Mouse (Mus musculus) midbrain, embryonic 16.5 days (tissue): ENCODE data around the gene Phf21b. TPM values are rescaled to one million over a fixed set of nuclear protein-coding genes. Genes with fewer than 3 reads are reported as not detected.

Experiments
- ATAC-seq: fragments of 200-750 bp; cut with Nextera tagmentation; 2 replicates; pipeline ENCODE4 v1.8.0; 2017; ENCODE audit warnings: moderate TSS enrichment
- H3K27ac ChIP-seq: fragments of 300-500 bp; sonication (generic); 2 replicates; pipeline ENCODE4 v1.5.1; 2014; ENCODE audit warnings: mild to moderate bottlenecking, low read length, mixed read lengths
- H3K27me3 ChIP-seq: fragments of 300-500 bp; sonication (generic); 2 replicates; pipeline ENCODE4 v1.6.1; 2014; ENCODE audit warnings: low read depth, low read length, mixed read lengths; ENCODE audit not compliant: control insufficient read depth, insufficient read depth
- H3K36me3 ChIP-seq: fragments of 300-500 bp; sonication (generic); 2 replicates; pipeline ENCODE4 v1.6.1; 2014; ENCODE audit warnings: mild to moderate bottlenecking, low read length, moderate library complexity, mixed read lengths; ENCODE audit not compliant: control insufficient read depth, insufficient read depth
- H3K4me1 ChIP-seq: fragments of 300-500 bp; sonication (generic); 2 replicates; pipeline ENCODE4 v1.6.1; 2014; ENCODE audit warnings: mild to moderate bottlenecking, low read length, mixed read lengths; ENCODE audit not compliant: control insufficient read depth, insufficient read depth
- H3K4me2 ChIP-seq: fragments of 300-500 bp; sonication (generic); 2 replicates; pipeline ENCODE4 v1.6.1; 2014; ENCODE audit warnings: mild to moderate bottlenecking, low read length, mixed read lengths
- H3K4me3 ChIP-seq: fragments of 300-500 bp; sonication (generic); 2 replicates; pipeline ENCODE4 v1.5.1; 2014; ENCODE audit warnings: low read depth, mild to moderate bottlenecking, low read length, moderate library complexity, mixed read lengths
- H3K9ac ChIP-seq: fragments of 300-500 bp; sonication (generic); 2 replicates; pipeline ENCODE4 v1.6.1; 2014; ENCODE audit warnings: low read depth, low read length, mixed read lengths
- H3K9me3 ChIP-seq: fragments of 300-500 bp; sonication (generic); replicated peaks from 2 replicates; pipeline ENCODE4 v1.6.1; 2014; ENCODE audit warnings: mild to moderate bottlenecking, low read length, mixed read lengths; ENCODE audit not compliant: control insufficient read depth, poor library complexity, severe bottlenecking
- WGBS: fragments of 180-500 bp; shearing (Covaris S2); extraction: QIAGEN DNeasy Blood & Tissue Kit; methylation state at CpG from one replicate; pipeline ENCODE4 v1.1.7; 2014; 5-methylcytosine and 5-hydroxymethylcytosine counted together
- polyA plus RNA-seq: library from polyadenylated mRNA; unstranded; fragments of >200 nt; fragmentation: Nextera tagmentation; extraction: Ambion mirVana; gene quantifications from 2 replicates; pipeline ENCODE4 v1.2.1, GENCODE M21; 2015

The Phf21b gene
- polyA plus RNA-seq, 1 experiment from 2014 or later, result 3.5 TPM

DNA sequence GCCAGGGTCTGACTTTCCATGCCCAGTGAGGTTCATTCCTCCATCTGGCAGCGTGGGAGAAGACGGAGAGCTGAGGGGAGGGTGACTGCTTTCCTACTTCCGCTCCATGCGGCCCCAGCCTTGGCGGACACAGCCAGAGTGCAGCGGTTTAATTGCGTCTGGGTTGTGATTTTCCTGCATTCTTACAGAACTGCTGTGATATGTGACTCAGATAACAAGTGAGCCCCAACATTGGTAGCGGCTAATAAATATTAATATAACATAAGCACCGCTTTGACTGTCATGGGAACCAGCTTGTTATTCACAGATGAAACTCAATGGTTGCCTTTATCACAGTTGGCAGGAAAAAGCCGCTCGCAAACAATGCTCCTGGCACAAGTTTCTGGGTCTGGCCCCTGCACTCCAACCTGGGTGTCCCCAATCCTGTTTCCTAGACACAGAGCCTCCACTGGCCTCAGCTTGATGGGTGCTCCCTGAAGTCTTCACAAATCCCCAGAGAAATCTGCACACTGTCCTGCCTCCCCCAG lies 43.0 kb downstream of the Phf21b start:
- Histone ChIP-seq H3K36me3 (no peaks in the 10 kb centered on the region), H3K9me3 (no peaks in the 10 kb centered on the region), H3K9ac (no peak overlapping the region), H3K27ac (peak overlapping the region; percentile 44), H3K4me1 (peaks cover 32% of the 10 kb centered on the region), H3K4me3 (no peak overlapping the region), H3K4me2 (peak overlapping the region; percentile 27), H3K27me3 (no peaks in the 10 kb centered on the region)
- WGBS, result 13% methylated on average over 11 of the region's 11 CpGs
- peak; percentile 76 for ATAC-seq

DNA sequence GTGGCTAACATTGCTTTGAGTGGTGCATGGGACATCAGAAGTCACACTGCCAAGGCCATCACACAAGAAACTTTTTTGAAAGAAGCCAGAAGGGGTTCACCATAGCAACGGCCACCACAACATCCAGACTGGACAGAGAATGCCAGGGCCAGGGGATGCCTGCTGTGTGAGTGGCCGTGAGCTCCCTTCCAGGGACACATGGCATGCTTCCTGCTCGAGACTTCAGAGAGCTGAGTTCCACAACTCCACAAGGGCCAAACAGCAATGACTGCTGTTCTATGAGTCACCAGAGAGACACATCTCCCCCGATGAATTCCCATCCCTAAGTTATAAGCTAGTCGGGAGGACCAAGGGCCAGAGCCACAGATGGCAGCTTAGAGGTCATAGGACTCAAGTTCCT lies 44.7 kb downstream of the Phf21b start:
- Histone ChIP-seq H3K27me3 (no peaks in the 10 kb centered on the region), H3K27ac (no peak overlapping the region), H3K4me3 (no peak overlapping the region), H3K9me3 (no peaks in the 10 kb centered on the region), H3K36me3 (no peaks in the 10 kb centered on the region), H3K4me2 (no peak overlapping the region), H3K4me1 (peaks cover 32% of the 10 kb centered on the region), H3K9ac (no peak overlapping the region)
- 74% methylated on average over 5 of the region's 5 CpGs for WGBS
- no peak for ATAC-seq

DNA sequence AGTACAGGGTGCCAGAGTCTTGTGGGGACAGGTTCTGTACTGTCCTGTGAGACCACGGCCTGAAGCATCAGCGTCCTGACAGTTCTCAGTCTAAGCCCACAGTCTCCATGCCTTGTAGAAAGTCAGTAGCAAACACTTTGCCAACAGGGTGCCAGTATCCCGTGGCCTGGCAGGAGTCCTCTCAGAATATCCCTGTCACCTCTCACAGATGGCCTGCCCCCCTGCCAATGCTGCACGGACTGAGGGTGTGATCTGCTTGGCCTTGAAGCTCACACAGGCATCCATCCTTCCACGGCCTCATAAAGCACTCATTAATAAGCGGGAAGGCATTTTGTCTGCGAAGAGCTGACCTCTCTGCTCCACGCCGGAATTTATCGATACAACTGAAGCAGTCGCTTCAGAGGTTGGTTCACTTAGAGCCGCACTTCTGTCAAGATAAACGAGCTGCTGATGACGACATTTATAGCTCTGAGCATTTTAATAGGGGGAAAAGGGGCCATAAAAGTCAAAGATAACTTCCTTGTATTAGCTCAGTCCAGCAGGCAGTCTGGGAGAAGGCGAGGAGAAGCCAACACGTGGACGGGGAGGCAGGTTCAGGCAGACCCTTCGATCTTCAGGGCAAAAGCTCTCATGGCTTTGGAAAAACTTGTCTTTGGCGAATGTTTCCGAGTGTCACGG lies 46.4 kb downstream of the Phf21b start:
- no peak for ATAC-seq
- Histone ChIP-seq H3K4me2 (no peak overlapping the region), H3K4me3 (no peak overlapping the region), H3K9me3 (no peaks in the 10 kb centered on the region), H3K27ac (no peak overlapping the region), H3K27me3 (no peaks in the 10 kb centered on the region), H3K36me3 (peaks cover 4% of the 10 kb centered on the region; the same call in 1 of the 2 replicates), H3K4me1 (peaks cover 18% of the 10 kb centered on the region), H3K9ac (no peak overlapping the region)
- WGBS, result 73% methylated on average over 21 of the region's 21 CpGs

DNA sequence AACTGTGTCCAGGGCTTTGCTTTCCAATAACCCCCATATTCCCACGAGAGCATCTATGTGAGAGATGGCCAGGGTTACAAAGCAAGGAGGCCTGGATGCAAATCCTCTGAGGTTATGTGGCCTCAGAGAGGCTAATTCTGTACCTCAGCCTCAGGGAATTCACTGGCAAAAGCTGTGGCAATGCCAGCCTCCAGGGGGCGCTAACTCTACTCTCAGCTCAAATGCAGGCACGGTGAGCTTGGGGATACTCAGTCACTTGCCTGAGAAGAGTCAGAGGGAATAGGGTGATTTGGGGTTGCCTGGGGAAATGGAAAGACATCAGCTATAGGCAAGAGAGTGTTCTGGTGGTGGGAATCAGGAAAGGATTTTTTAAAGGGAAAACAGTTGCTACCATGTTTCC lies 52.2 kb downstream of the Phf21b start:
- peaks cover 7% of the 10 kb centered on the region for H3K36me3 ChIP-seq
- H3K27me3 ChIP-seq, result no peaks in the 10 kb centered on the region
- no peaks in the 10 kb centered on the region for H3K4me1 ChIP-seq
- 44% methylated on average over 3 of the region's 3 CpGs for WGBS
- H3K9ac ChIP-seq, result no peak overlapping the region
- no peaks in the 10 kb centered on the region for H3K9me3 ChIP-seq
- no peak overlapping the region for H3K4me3 ChIP-seq
- no peak overlapping the region for H3K27ac ChIP-seq
- H3K4me2 ChIP-seq, result no peak overlapping the region
- no peak for ATAC-seq

DNA sequence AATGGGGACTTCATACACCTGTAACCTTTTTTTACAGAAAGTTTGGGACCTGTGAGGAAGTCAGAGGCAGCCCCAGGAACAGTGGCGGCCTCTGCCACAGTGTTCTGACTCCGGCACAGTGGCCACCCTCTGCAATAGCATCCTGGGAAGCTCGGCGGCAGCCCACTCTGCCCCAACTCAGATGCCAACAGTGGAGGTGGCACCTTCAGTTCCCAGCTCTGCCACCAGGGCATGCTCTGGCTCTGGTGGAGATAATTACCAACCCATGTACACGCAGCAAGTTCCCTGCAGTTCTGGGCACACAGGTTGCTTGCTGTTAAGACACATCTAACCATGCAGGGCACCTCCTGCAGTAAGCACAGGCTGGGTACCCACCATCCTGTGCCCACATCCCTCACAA lies 55.7 kb downstream of the Phf21b start:
- H3K27ac ChIP-seq, result no peak overlapping the region

DNA sequence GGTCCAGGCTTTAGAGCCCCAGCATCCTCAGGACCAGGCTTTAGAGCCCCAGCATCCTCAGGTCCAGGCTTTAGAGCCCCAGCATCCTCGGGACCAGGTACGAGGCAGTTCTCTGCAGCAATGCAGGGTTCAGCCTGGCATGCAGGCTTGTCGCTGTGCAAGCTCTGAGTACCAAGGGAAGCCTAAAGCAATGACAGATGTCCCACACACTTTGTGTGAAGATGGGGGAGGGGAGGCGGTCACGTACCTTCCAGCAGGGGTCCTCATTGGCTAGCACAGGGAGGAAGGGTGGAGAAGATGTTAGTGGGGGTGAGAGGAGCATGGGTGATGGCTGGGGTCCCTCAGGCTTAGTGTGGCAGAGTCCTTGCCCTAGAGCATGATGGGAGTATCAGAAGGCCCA lies 62.2 kb downstream of the Phf21b start:
- no peak overlapping the region for H3K4me2 ChIP-seq
- peaks cover 8% of the 10 kb centered on the region for H3K36me3 ChIP-seq
- no peaks in the 10 kb centered on the region for H3K27me3 ChIP-seq
- no peaks in the 10 kb centered on the region for H3K9me3 ChIP-seq
- no peaks in the 10 kb centered on the region for H3K4me1 ChIP-seq
- no peak overlapping the region for H3K27ac ChIP-seq
- WGBS, result 76% methylated on average over 5 of the region's 5 CpGs
- no peak overlapping the region for H3K9ac ChIP-seq
- no peak for ATAC-seq
- H3K4me3 ChIP-seq, result no peak overlapping the region

More for the DNA sequence above, 55.7 kb downstream of the Phf21b start:
- Histone ChIP-seq H3K9me3 (no peaks in the 10 kb centered on the region), H3K27me3 (no peaks in the 10 kb centered on the region), H3K4me3 (no peak overlapping the region), H3K9ac (no peak overlapping the region), H3K4me2 (no peak overlapping the region), H3K4me1 (no peaks in the 10 kb centered on the region), H3K36me3 (peaks cover 10% of the 10 kb centered on the region)
- 90% methylated on average over 5 of the region's 5 CpGs for WGBS
- ATAC-seq, result no peak

DNA sequence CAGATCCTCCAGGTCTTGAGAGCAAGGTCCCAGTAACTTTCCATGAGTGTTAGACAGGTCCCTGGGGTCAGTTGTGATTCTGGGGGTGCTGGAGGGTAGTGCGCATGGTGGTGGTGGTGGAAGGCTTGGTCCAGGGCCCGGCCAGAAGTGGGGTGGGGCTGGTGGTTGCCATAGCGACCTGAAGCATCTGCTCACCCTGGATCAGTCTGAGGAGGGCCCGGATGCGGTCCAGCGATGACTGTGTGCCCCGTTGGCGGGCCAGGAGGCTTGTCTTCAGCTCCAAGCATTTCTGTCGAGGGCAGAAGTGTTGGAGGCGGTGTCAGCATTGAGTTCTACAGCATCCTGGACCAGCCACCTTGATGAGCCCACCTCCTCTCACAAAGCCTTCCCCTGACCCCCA lies 68.7 kb downstream of the Phf21b start:
- no peak overlapping the region for H3K9ac ChIP-seq
- no peak for ATAC-seq
- H3K9me3 ChIP-seq, result no peaks in the 10 kb centered on the region
- no peaks in the 10 kb centered on the region for H3K36me3 ChIP-seq
- WGBS, result 59% methylated on average over 10 of the region's 10 CpGs
- H3K4me3 ChIP-seq, result no peak overlapping the region
- no peak overlapping the region for H3K27ac ChIP-seq
- H3K4me2 ChIP-seq, result no peak overlapping the region
- no peaks in the 10 kb centered on the region for H3K27me3 ChIP-seq
- H3K4me1 ChIP-seq, result no peaks in the 10 kb centered on the region

DNA sequence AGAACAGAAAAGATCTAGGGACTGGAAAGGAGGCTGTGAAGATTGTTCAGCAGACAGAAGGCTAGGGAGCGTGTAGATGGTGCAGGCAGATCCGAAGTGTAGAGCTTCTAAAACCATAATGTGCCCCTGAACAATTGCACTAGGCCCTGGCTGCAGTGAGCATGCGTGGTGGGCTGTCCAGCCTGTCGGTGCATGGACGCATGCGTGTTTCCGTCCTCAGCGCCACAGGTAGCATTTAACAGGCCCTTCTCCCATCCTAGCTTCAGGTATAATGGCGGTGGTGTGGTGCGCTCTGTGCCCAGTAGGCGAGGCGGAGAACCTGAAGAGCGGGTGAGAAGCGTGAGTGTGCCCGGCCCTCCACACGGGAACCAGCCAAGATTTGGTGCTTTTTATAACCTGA lies 71.0 kb downstream of the Phf21b start:
- H3K27me3 ChIP-seq, result no peaks in the 10 kb centered on the region
- H3K9ac ChIP-seq, result no peak overlapping the region
- no peaks in the 10 kb centered on the region for H3K9me3 ChIP-seq
- H3K4me1 ChIP-seq, result no peaks in the 10 kb centered on the region
- no peak overlapping the region for H3K4me3 ChIP-seq
- WGBS, result 97% methylated on average over 16 of the region's 16 CpGs
- ATAC-seq, result no peak
- no peak overlapping the region for H3K27ac ChIP-seq
- no peaks in the 10 kb centered on the region for H3K36me3 ChIP-seq
- H3K4me2 ChIP-seq, result no peak overlapping the region

DNA sequence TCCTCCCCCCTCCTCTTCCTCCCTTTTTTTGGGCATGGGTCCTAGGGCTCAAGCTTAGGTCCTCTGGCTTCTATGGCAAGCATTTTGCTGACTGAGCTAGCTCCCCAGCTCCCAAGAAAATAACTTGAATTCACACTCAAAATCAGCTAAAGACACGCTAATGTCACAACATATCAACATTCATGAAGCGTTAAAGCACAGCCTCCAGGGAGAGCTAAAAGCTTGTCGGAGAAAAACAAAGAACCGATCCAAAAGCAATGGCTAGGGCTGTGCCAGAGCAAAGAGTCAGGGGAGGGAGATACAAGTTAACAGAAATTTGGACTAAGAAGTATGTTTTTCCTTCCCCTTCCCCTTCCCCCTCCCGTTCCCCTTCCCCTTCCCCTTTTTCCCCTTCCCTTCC lies 77.3 kb downstream of the Phf21b start:
- Histone ChIP-seq H3K4me2 (no peak overlapping the region), H3K4me1 (peaks cover 12% of the 10 kb centered on the region), H3K9me3 (no peaks in the 10 kb centered on the region), H3K4me3 (no peak overlapping the region), H3K27me3 (no peaks in the 10 kb centered on the region), H3K36me3 (no peaks in the 10 kb centered on the region), H3K9ac (no peak overlapping the region), H3K27ac (no peak overlapping the region)
- no peak for ATAC-seq
- WGBS, result 32% methylated on average over 5 of the region's 5 CpGs
